Mouse (Mus musculus) midbrain, embryonic 10.5 days (tissue): ENCODE data around the gene Ccl1. TPM values are rescaled to one million over a fixed set of nuclear protein-coding genes. Genes with fewer than 3 reads are reported as not detected.

Source experiments
- DNase-seq: peaks from one replicate; pipeline ENCODE4 v3.0.0-alpha.2; 2017; ENCODE audit warnings: low spot score
- H3K27ac ChIP-seq: fragments of 300-500 bp; sonication (generic); replicated peaks from 2 replicates; pipeline ENCODE4 v1.5.1; 2016; ENCODE audit warnings: mild to moderate bottlenecking
- H3K27me3 ChIP-seq: fragments of 300-500 bp; sonication (generic); 2 replicates; pipeline ENCODE4 v1.6.1; 2016; ENCODE audit warnings: low read depth, mild to moderate bottlenecking; ENCODE audit not compliant: poor library complexity, severe bottlenecking
- H3K36me3 ChIP-seq: fragments of 300-500 bp; sonication (generic); 2 replicates; pipeline ENCODE4 v1.6.1; 2016; ENCODE audit warnings: mild to moderate bottlenecking, moderate library complexity
- H3K4me1 ChIP-seq: fragments of 300-500 bp; sonication (generic); 2 replicates; pipeline ENCODE4 v1.6.1; 2016
- H3K4me3 ChIP-seq: fragments of 300-500 bp; sonication (generic); 2 replicates; pipeline ENCODE4 v1.5.1; 2016; ENCODE audit warnings: mild to moderate bottlenecking, moderate library complexity
- H3K9me3 ChIP-seq: fragments of 300-500 bp; sonication (generic); replicated peaks from 2 replicates; pipeline ENCODE4 v1.6.1; 2016; ENCODE audit warnings: mild to moderate bottlenecking
- WGBS: fragments of 180-500 bp; shearing (Covaris S2); methylation state at CpG from one replicate; pipeline ENCODE4 v1.1.7; 2016; 5-methylcytosine and 5-hydroxymethylcytosine counted together
- polyA plus RNA-seq: library from polyadenylated mRNA; unstranded; fragments of >200 nt; fragmentation: Nextera tagmentation; extraction: Ambion mirVana; gene quantifications from 2 replicates; pipeline ENCODE4 v1.2.1, GENCODE M21; 2016

Ccl1 gene
- polyA plus RNA-seq, 1 experiment from 2014 or later: not detected

GRCm38 (mm10) chr11:82251251-82251650 is 54.2 kb downstream of the Ccl1 start:
- Histone ChIP-seq H3K36me3 (no peaks in the 10 kb centered on the region), H3K27me3 (peaks cover 12% of the 10 kb centered on the region), H3K27ac (peak overlapping the region; percentile 49; the same call in 1 of the 2 replicates), H3K4me1 (peaks cover 20% of the 10 kb centered on the region), H3K4me3 (no peak overlapping the region), H3K9me3 (no peaks in the 10 kb centered on the region)
- DNase-seq: no peak
- WGBS: 53% methylated on average over 6 of the region's 6 CpGs

GRCm38 (mm10) chr11:82249945-82250344 is 55.5 kb downstream of the Ccl1 start:
- peaks cover 11% of the 10 kb centered on the region for H3K27me3 ChIP-seq
- no peak overlapping the region for H3K27ac ChIP-seq
- 88% methylated on average over 6 of the region's 6 CpGs for WGBS
- H3K36me3 ChIP-seq: no peaks in the 10 kb centered on the region
- H3K4me1 ChIP-seq: peaks cover 17% of the 10 kb centered on the region
- DNase-seq: no peak
- H3K9me3 ChIP-seq: no peaks in the 10 kb centered on the region
- no peak overlapping the region for H3K4me3 ChIP-seq

GRCm38 (mm10) chr11:82237439-82237838 is 68.1 kb downstream of the Ccl1 start:
- WGBS: 65% methylated on average over 5 of the region's 5 CpGs
- Histone ChIP-seq H3K27me3 (peaks cover 25% of the 10 kb centered on the region; the same call in 1 of the 2 replicates), H3K36me3 (no peaks in the 10 kb centered on the region), H3K4me1 (peaks cover 4% of the 10 kb centered on the region; the same call in 1 of the 2 replicates), H3K27ac (no peak overlapping the region), H3K4me3 (no peak overlapping the region), H3K9me3 (no peaks in the 10 kb centered on the region)
- no peak for DNase-seq

- 38% methylated on average over 2 of the region's 2 CpGs for WGBS
These were observed 69.8 kb downstream of the Ccl1 start for GRCm38 (mm10) chr11:82235551-82236207.

GRCm38 (mm10) chr11:82233991-82234390 is 71.5 kb downstream of the Ccl1 start:
- Histone ChIP-seq H3K4me3 (no peak overlapping the region), H3K27ac (no peak overlapping the region), H3K36me3 (no peaks in the 10 kb centered on the region), H3K4me1 (peaks cover 10% of the 10 kb centered on the region; the same call in 1 of the 2 replicates), H3K9me3 (no peaks in the 10 kb centered on the region), H3K27me3 (peaks cover 51% of the 10 kb centered on the region)
- WGBS: 66% methylated on average over 6 of the region's 6 CpGs
- no peak for DNase-seq

More at GRCm38 (mm10) chr11:82235551-82236207, 69.8 kb downstream of the Ccl1 start:
- H3K27me3 ChIP-seq: peaks cover 37% of the 10 kb centered on the region; the same call in 1 of the 2 replicates
- no peak overlapping the region for H3K4me3 ChIP-seq
- H3K36me3 ChIP-seq: no peaks in the 10 kb centered on the region
- H3K9me3 ChIP-seq: no peaks in the 10 kb centered on the region
- no peak overlapping the region for H3K27ac ChIP-seq
- DNase-seq: peak; percentile 43
- H3K4me1 ChIP-seq: peaks cover 5% of the 10 kb centered on the region; the same call in 1 of the 2 replicates

- Histone ChIP-seq H3K4me1 (peaks cover 15% of the 10 kb centered on the region), H3K27me3 (peaks cover 55% of the 10 kb centered on the region), H3K36me3 (no peaks in the 10 kb centered on the region), H3K9me3 (no peaks in the 10 kb centered on the region), H3K27ac (no peak overlapping the region), H3K4me3 (no peak overlapping the region)
- DNase-seq: no peak
- 81% methylated on average over 9 of the region's 9 CpGs for WGBS
These were observed 78.5 kb downstream of the Ccl1 start for GRCm38 (mm10) chr11:82226976-82227375.

- Histone ChIP-seq H3K27ac (no peak overlapping the region), H3K4me3 (no peak overlapping the region), H3K36me3 (no peaks in the 10 kb centered on the region), H3K27me3 (peaks cover 53% of the 10 kb centered on the region), H3K9me3 (no peaks in the 10 kb centered on the region), H3K4me1 (peaks cover 15% of the 10 kb centered on the region)
- WGBS: 68% methylated on average over 8 of the region's 8 CpGs
- DNase-seq: no peak
These were observed 79.6 kb downstream of the Ccl1 start for GRCm38 (mm10) chr11:82225936-82226335.

GRCm38 (mm10) chr11:82216531-82216930 is 89.0 kb downstream of the Ccl1 start:
- no peaks in the 10 kb centered on the region for H3K9me3 ChIP-seq
- H3K4me3 ChIP-seq: no peak overlapping the region
- H3K4me1 ChIP-seq: peaks cover 11% of the 10 kb centered on the region
- WGBS: 42% methylated on average over 2 of the region's 2 CpGs
- peaks cover 6% of the 10 kb centered on the region; the same call in 1 of the 2 replicates for H3K27me3 ChIP-seq
- DNase-seq: no peak
- H3K27ac ChIP-seq: no peak overlapping the region
- H3K36me3 ChIP-seq: no peaks in the 10 kb centered on the region

GRCm38 (mm10) chr11:82214405-82214804 is 91.1 kb downstream of the Ccl1 start:
- Histone ChIP-seq H3K27ac (no peak overlapping the region), H3K4me1 (peaks cover 11% of the 10 kb centered on the region), H3K27me3 (no peaks in the 10 kb centered on the region), H3K36me3 (no peaks in the 10 kb centered on the region), H3K9me3 (no peaks in the 10 kb centered on the region), H3K4me3 (no peak overlapping the region)
- no peak for DNase-seq
- 83% methylated on average over 4 of the region's 4 CpGs for WGBS

- 92% methylated on average over 2 of the region's 2 CpGs for WGBS
- H3K4me1 ChIP-seq: peaks cover 4% of the 10 kb centered on the region; the same call in 1 of the 2 replicates
These were observed 98.5 kb downstream of the Ccl1 start for GRCm38 (mm10) chr11:82206960-82207488.

GRCm38 (mm10) chr11:82205221-82205620 is 100.3 kb downstream of the Ccl1 start:
- H3K4me3 ChIP-seq: no peak overlapping the region
- H3K27me3 ChIP-seq: 0 out of 2 replicates have a peak, but pooled peaks cover 8% of the 10 kb centered on the region
- H3K36me3 ChIP-seq: no peaks in the 10 kb centered on the region
- DNase-seq: no peak
- peaks cover 8% of the 10 kb centered on the region; the same call in 1 of the 2 replicates for H3K4me1 ChIP-seq
- H3K27ac ChIP-seq: no peak overlapping the region
- WGBS: 92% methylated on average over 6 of the region's 6 CpGs
- H3K9me3 ChIP-seq: no peaks in the 10 kb centered on the region

More at GRCm38 (mm10) chr11:82206960-82207488, 98.5 kb downstream of the Ccl1 start:
- H3K36me3 ChIP-seq: no peaks in the 10 kb centered on the region
- no peaks in the 10 kb centered on the region for H3K9me3 ChIP-seq
- no peak for DNase-seq
- H3K4me3 ChIP-seq: no peak overlapping the region
- no peak overlapping the region for H3K27ac ChIP-seq
- 0 out of 2 replicates have a peak, but pooled peaks cover 8% of the 10 kb centered on the region for H3K27me3 ChIP-seq

- H3K4me3 ChIP-seq: no peak overlapping the region
- H3K36me3 ChIP-seq: no peaks in the 10 kb centered on the region
- no peak overlapping the region for H3K27ac ChIP-seq
- 93% methylated on average over 3 of the region's 3 CpGs for WGBS
- DNase-seq: no peak
- H3K27me3 ChIP-seq: 0 out of 2 replicates have a peak, but pooled peaks cover 8% of the 10 kb centered on the region
- H3K4me1 ChIP-seq: peaks cover 8% of the 10 kb centered on the region; the same call in 1 of the 2 replicates
- H3K9me3 ChIP-seq: no peaks in the 10 kb centered on the region
These were observed 101.8 kb downstream of the Ccl1 start for GRCm38 (mm10) chr11:82203706-82204105.

GRCm38 (mm10) chr11:82197774-82198173 is 107.7 kb downstream of the Ccl1 start:
- DNase-seq: no peak
- no peaks in the 10 kb centered on the region for H3K9me3 ChIP-seq
- WGBS: 85% methylated on average over 3 of the region's 3 CpGs

More at GRCm38 (mm10) chr11:82197774-82198173, 107.7 kb downstream of the Ccl1 start:
- H3K27ac ChIP-seq: no peak overlapping the region
- H3K4me1 ChIP-seq: peaks cover 4% of the 10 kb centered on the region; the same call in 1 of the 2 replicates
- no peak overlapping the region for H3K4me3 ChIP-seq
- H3K27me3 ChIP-seq: no peaks in the 10 kb centered on the region; the same call in 1 of the 2 replicates
- H3K36me3 ChIP-seq: no peaks in the 10 kb centered on the region
